Mouse (Mus musculus) megakaryocyte, embryonic 14.5 days (primary cell): ENCODE measurements at regions not wholly inside any gene's neighbourhood (a gene's known extent, or its start where the extent isn't known, plus 50 kb on each side); places are given as distances from the start of the nearest gene placed in this dataset.

Experiments
- FLI1 ChIP-seq: IDR thresholded peaks from 2 replicates; pipeline ENCODE4 v1.6.1; 2012; ENCODE audit warnings: low read length, inconsistent platforms, mixed read lengths
- GATA1 ChIP-seq: IDR thresholded peaks from 3 replicates; pipeline ENCODE4 v1.6.1; 2012; ENCODE audit warnings: mixed read lengths, low read length, inconsistent platforms, borderline replicate concordance

- TF ChIP-seq GATA1: no peak
- TF ChIP-seq FLI1: no peak
Measured at GRCm38 (mm10) chr16:77743838-77744237, 141.9 kb upstream of the Gm11146 start.
